Mouse (Mus musculus) lung, postnatal 0 days (tissue): Measurements from ENCODE around the gene Arhgap24.

Experiments used
- CTCF ChIP-seq: IDR thresholded peaks from 2 replicates; pipeline ENCODE4 v1.5.1; 2016; ENCODE audit warnings: antibody characterized with exemption, mild to moderate bottlenecking
- EP300 ChIP-seq: IDR thresholded peaks from 2 replicates; pipeline ENCODE4 v1.6.1; 2016; ENCODE audit warnings: antibody characterized with exemption, mild to moderate bottlenecking, control low read depth

DNA sequence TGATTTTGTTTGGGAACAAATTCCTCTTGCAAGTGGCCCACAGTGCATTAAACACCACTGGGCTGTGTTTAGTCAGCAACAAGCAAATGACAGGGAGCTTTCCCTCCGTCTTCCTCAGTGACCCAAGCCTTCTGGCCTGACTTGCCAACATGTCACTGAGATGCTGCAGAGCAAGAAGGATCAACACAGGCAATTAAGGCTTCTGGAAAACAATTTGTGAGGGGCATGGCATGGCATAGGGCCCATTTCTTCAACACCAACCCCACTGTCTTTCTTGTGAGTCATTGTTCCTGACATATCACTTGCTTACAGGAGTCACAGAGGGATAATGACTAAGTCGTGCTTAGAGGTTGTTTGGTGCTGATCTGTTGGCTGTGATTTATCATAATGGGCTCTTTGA, 196.0 kb downstream of the Arhgap24 start:
- no peak for TF ChIP-seq CTCF
- no peak for TF ChIP-seq EP300
